Mouse (Mus musculus): ENCODE measurements around the gene Atp6v0d1.
"Not testable (repeated sequence)": the region's sequence is repeated elsewhere in the genome, so short reads cannot be mapped to it uniquely, and the experiment has no call there.

Gene Atp6v0d1

GRCm38 (mm10) chr8:105573427-105573826 lies 7.6 kb upstream of the Atp6v0d1 start:
- no peak for DNase-seq

- DNase-seq, result no peak
These were observed 6.0 kb upstream of the Atp6v0d1 start for GRCm38 (mm10) chr8:105571810-105572209.

GRCm38 (mm10) chr8:105566703-105567595 lies 1.1 kb upstream of the Atp6v0d1 start:
- peak; percentile 67 for DNase-seq

- DNase-seq, result no peak
These were observed 406 bp downstream of the Atp6v0d1 start for GRCm38 (mm10) chr8:105565401-105565881.

GRCm38 (mm10) chr8:105564573-105565229 lies 1.1 kb downstream of the Atp6v0d1 start:
- not testable (repeated sequence) for DNase-seq

- DNase-seq, result no peak
These were observed 2.0 kb downstream of the Atp6v0d1 start for GRCm38 (mm10) chr8:105563871-105564270.

GRCm38 (mm10) chr8:105562863-105563262 lies 3.0 kb downstream of the Atp6v0d1 start:
- DNase-seq, result no peak

- no peak for DNase-seq
These were observed 10.6 kb downstream of the Atp6v0d1 start for GRCm38 (mm10) chr8:105555230-105555629.

GRCm38 (mm10) chr8:105554087-105554486 lies 11.8 kb downstream of the Atp6v0d1 start:
- DNase-seq, result peak; percentile 78

GRCm38 (mm10) chr8:105552824-105553223 lies 13.0 kb downstream of the Atp6v0d1 start:
- no peak for DNase-seq

GRCm38 (mm10) chr8:105552032-105552431 lies 13.8 kb downstream of the Atp6v0d1 start:
- no peak for DNase-seq

- no peak for DNase-seq
These were observed 15.8 kb downstream of the Atp6v0d1 start for GRCm38 (mm10) chr8:105550083-105550482.

- no peak for DNase-seq
These were observed 16.3 kb downstream of the Atp6v0d1 start for GRCm38 (mm10) chr8:105549506-105549905.

GRCm38 (mm10) chr8:105546384-105547350 lies 19.2 kb downstream of the Atp6v0d1 start:
- DNase-seq, result no peak

- no peak for DNase-seq
These were observed 20.6 kb downstream of the Atp6v0d1 start for GRCm38 (mm10) chr8:105545249-105545648.

- no peak for DNase-seq
These were observed 21.2 kb downstream of the Atp6v0d1 start for GRCm38 (mm10) chr8:105544544-105545205.

GRCm38 (mm10) chr8:105543703-105544102 lies 22.1 kb downstream of the Atp6v0d1 start:
- DNase-seq, result no peak

- DNase-seq, result no peak
These were observed 23.0 kb downstream of the Atp6v0d1 start for GRCm38 (mm10) chr8:105542808-105543207.

- DNase-seq, result no peak
These were observed 23.7 kb downstream of the Atp6v0d1 start for GRCm38 (mm10) chr8:105542032-105542656.

- no peak for DNase-seq
These were observed 26.9 kb downstream of the Atp6v0d1 start for GRCm38 (mm10) chr8:105538940-105539339.

- DNase-seq, result peak; percentile 87
These were observed 28.7 kb downstream of the Atp6v0d1 start for GRCm38 (mm10) chr8:105537011-105537677.
